Mouse (Mus musculus) midbrain, embryonic 13.5 days (tissue): ENCODE data around the gene Tpm1. TPM values are rescaled to one million over a fixed set of nuclear protein-coding genes. Genes with fewer than 3 reads are reported as not detected.

ENCODE experiments used
- ATAC-seq: fragments of 200-750 bp; cut with Nextera tagmentation; 2 replicates; pipeline ENCODE4 v1.8.0; 2017; ENCODE audit warnings: mild to moderate bottlenecking, moderate TSS enrichment, moderate library complexity
- H3K27ac ChIP-seq: fragments of 300-500 bp; sonication (generic); 2 replicates; pipeline ENCODE4 v1.5.1; 2015; ENCODE audit warnings: inconsistent platforms, mild to moderate bottlenecking, moderate library complexity
- H3K27me3 ChIP-seq: fragments of 300-500 bp; sonication (generic); 2 replicates; pipeline ENCODE4 v1.6.1; 2015; ENCODE audit warnings: mild to moderate bottlenecking, inconsistent platforms
- H3K36me3 ChIP-seq: fragments of 300-500 bp; sonication (generic); 2 replicates; pipeline ENCODE4 v1.6.1; 2015; ENCODE audit warnings: mild to moderate bottlenecking, inconsistent platforms
- H3K4me1 ChIP-seq: fragments of 300-500 bp; sonication (generic); replicated peaks from 2 replicates; pipeline ENCODE4 v1.6.1; 2015; ENCODE audit warnings: inconsistent platforms
- H3K4me2 ChIP-seq: fragments of 300-500 bp; sonication (generic); replicated peaks from 2 replicates; pipeline ENCODE4 v1.6.1; 2015; ENCODE audit warnings: moderate library complexity, mild to moderate bottlenecking, inconsistent platforms
- H3K4me3 ChIP-seq: fragments of 300-500 bp; sonication (generic); replicated peaks from 2 replicates; pipeline ENCODE4 v1.5.1; 2015; ENCODE audit warnings: mild to moderate bottlenecking, inconsistent platforms
- H3K9ac ChIP-seq: fragments of 300-500 bp; sonication (generic); replicated peaks from 2 replicates; pipeline ENCODE4 v1.6.1; 2015; ENCODE audit warnings: mild to moderate bottlenecking, inconsistent platforms
- H3K9me3 ChIP-seq: fragments of 300-500 bp; sonication (generic); 2 replicates; pipeline ENCODE4 v1.6.1; 2016; ENCODE audit warnings: mild to moderate bottlenecking, inconsistent platforms
- WGBS: fragments of 180-500 bp; shearing (Covaris S2); methylation state at CpG from one replicate; pipeline ENCODE4 v1.1.7; 2015; 5-methylcytosine and 5-hydroxymethylcytosine counted together
- polyA plus RNA-seq: library from polyadenylated mRNA; unstranded; fragments of >200 nt; fragmentation: Nextera tagmentation; extraction: Ambion mirVana; gene quantifications from 2 replicates; pipeline ENCODE4 v1.2.1, GENCODE M21; 2015

Gene Tpm1
- polyA plus RNA-seq, 1 experiment from 2014 or later, result 118 TPM

GRCm38 (mm10) chr9:67035957-67036451 lies 13.2 kb downstream of the Tpm1 start:
- Histone ChIP-seq H3K27me3 (no peaks in the 10 kb centered on the region), H3K27ac (no peak overlapping the region), H3K9me3 (peaks cover 7% of the 10 kb centered on the region; the same call in 1 of the 2 replicates), H3K4me2 (no peak overlapping the region), H3K9ac (no peak overlapping the region), H3K36me3 (peaks cover 52% of the 10 kb centered on the region), H3K4me3 (no peak overlapping the region), H3K4me1 (peaks cover 20% of the 10 kb centered on the region)
- 93% methylated on average over 12 of the region's 12 CpGs for WGBS
- no peak for ATAC-seq

GRCm38 (mm10) chr9:67034677-67035076 lies 14.5 kb downstream of the Tpm1 start:
- no peak overlapping the region for H3K4me3 ChIP-seq
- H3K4me2 ChIP-seq, result no peak overlapping the region
- H3K9ac ChIP-seq, result no peak overlapping the region
- peaks cover 65% of the 10 kb centered on the region for H3K36me3 ChIP-seq
- no peaks in the 10 kb centered on the region for H3K27me3 ChIP-seq
- peaks cover 7% of the 10 kb centered on the region; the same call in 1 of the 2 replicates for H3K9me3 ChIP-seq
- H3K4me1 ChIP-seq, result peaks cover 6% of the 10 kb centered on the region
- no peak overlapping the region for H3K27ac ChIP-seq
- no peak for ATAC-seq
- 91% methylated on average over 4 of the region's 4 CpGs for WGBS

- Histone ChIP-seq H3K9ac (no peak overlapping the region), H3K9me3 (peaks cover 7% of the 10 kb centered on the region; the same call in 1 of the 2 replicates), H3K4me1 (no peaks in the 10 kb centered on the region), H3K36me3 (peaks cover 78% of the 10 kb centered on the region), H3K27me3 (no peaks in the 10 kb centered on the region), H3K4me3 (no peak overlapping the region), H3K4me2 (no peak overlapping the region), H3K27ac (no peak overlapping the region)
- no peak for ATAC-seq
- WGBS, result 96% methylated on average over 10 of the region's 10 CpGs
Observed at GRCm38 (mm10) chr9:67033016-67033415, 16.2 kb downstream of the Tpm1 start.

DNA sequence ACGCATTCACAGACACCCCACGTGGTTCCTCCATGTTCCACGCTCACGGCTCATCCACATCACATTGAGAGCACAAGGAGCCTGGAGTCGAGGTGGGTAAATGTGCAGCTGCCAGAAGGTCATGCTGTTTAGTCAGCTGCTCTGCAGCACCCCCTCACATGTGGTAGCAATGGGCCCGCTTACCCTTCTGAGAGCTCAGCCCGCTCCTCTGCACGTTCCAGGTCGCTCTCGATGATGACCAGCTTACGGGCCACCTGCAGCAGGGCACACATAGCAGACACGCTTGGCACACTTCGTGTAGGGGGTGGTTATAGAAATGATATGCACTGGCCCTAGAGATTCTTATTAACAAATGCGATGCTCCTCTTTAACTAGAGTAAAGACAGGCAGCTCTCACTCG lies 16.6 kb downstream of the Tpm1 start:
- ATAC-seq, result no peak
- Histone ChIP-seq H3K27ac (no peak overlapping the region), H3K36me3 (peaks cover 82% of the 10 kb centered on the region), H3K4me3 (no peak overlapping the region), H3K9me3 (peaks cover 7% of the 10 kb centered on the region; the same call in 1 of the 2 replicates), H3K4me1 (no peaks in the 10 kb centered on the region), H3K9ac (no peak overlapping the region), H3K27me3 (no peaks in the 10 kb centered on the region), H3K4me2 (no peak overlapping the region)
- WGBS, result 96% methylated on average over 15 of the region's 15 CpGs

- no peak overlapping the region for H3K4me3 ChIP-seq
- no peaks in the 10 kb centered on the region for H3K9me3 ChIP-seq
- H3K4me2 ChIP-seq, result no peak overlapping the region
- no peak overlapping the region for H3K9ac ChIP-seq
- no peaks in the 10 kb centered on the region for H3K4me1 ChIP-seq
- H3K27me3 ChIP-seq, result no peaks in the 10 kb centered on the region
- 93% methylated on average over 13 of the region's 13 CpGs for WGBS
- H3K27ac ChIP-seq, result no peak overlapping the region
- H3K36me3 ChIP-seq, result peaks cover 91% of the 10 kb centered on the region
- no peak for ATAC-seq
Observed at GRCm38 (mm10) chr9:67029518-67029917, 19.7 kb downstream of the Tpm1 start.

GRCm38 (mm10) chr9:67028929-67029328 lies 20.3 kb downstream of the Tpm1 start:
- Histone ChIP-seq H3K36me3 (peaks cover 89% of the 10 kb centered on the region), H3K4me1 (no peaks in the 10 kb centered on the region), H3K27me3 (no peaks in the 10 kb centered on the region), H3K4me2 (no peak overlapping the region), H3K9ac (no peak overlapping the region), H3K9me3 (no peaks in the 10 kb centered on the region), H3K4me3 (no peak overlapping the region), H3K27ac (no peak overlapping the region)
- ATAC-seq, result no peak
- WGBS, result 87% methylated on average over 4 of the region's 4 CpGs

DNA sequence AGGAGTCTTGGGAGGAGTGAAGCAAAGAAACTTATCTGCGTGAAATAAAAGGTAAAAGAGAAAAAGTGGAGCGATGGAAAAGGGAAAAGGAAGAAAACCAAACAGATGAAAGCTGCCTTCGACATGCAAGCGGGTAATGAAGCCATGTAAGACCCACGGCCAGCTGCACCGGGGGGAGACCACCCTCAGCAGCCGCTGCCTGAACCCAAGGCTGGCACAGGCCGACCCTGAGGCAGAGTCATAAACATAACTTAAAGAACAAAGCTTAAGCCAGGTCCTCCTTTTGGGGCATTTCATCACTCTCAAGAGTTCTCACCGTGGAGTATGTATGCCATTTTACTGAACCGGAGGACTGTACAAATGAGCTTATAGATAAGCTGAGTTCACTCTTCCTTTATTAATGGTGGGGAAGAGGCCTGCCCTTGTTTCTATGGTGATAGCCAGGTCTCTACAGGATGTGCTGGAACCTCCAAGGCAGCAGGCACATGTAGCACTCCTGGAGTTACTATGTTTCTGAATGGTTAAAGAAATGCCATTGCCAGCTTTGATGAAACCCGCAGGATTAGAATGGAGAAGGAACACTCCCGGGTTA lies 21.0 kb downstream of the Tpm1 start:
- Histone ChIP-seq H3K27me3 (no peaks in the 10 kb centered on the region), H3K9ac (no peak overlapping the region), H3K9me3 (no peaks in the 10 kb centered on the region), H3K27ac (no peak overlapping the region), H3K4me3 (no peak overlapping the region), H3K4me2 (no peak overlapping the region), H3K36me3 (peaks cover 89% of the 10 kb centered on the region), H3K4me1 (no peaks in the 10 kb centered on the region)
- no peak for ATAC-seq
- WGBS, result 88% methylated on average over 12 of the region's 12 CpGs

GRCm38 (mm10) chr9:67026890-67027289 lies 22.3 kb downstream of the Tpm1 start:
- no peak overlapping the region for H3K9ac ChIP-seq
- no peak for ATAC-seq
- H3K27ac ChIP-seq, result no peak overlapping the region
- 89% methylated on average over 7 of the region's 7 CpGs for WGBS
- no peaks in the 10 kb centered on the region for H3K9me3 ChIP-seq
- H3K36me3 ChIP-seq, result peaks cover 87% of the 10 kb centered on the region
- H3K4me1 ChIP-seq, result no peaks in the 10 kb centered on the region
- no peak overlapping the region for H3K4me2 ChIP-seq
- no peaks in the 10 kb centered on the region for H3K27me3 ChIP-seq
- H3K4me3 ChIP-seq, result no peak overlapping the region

- Histone ChIP-seq H3K36me3 (peaks cover 85% of the 10 kb centered on the region), H3K4me1 (no peaks in the 10 kb centered on the region), H3K27ac (no peak overlapping the region), H3K27me3 (no peaks in the 10 kb centered on the region), H3K9ac (no peak overlapping the region), H3K4me2 (no peak overlapping the region), H3K9me3 (no peaks in the 10 kb centered on the region), H3K4me3 (no peak overlapping the region)
- WGBS, result 95% methylated on average over 7 of the region's 7 CpGs
- ATAC-seq, result no peak
Observed at GRCm38 (mm10) chr9:67026061-67026460, 23.1 kb downstream of the Tpm1 start.

- no peak overlapping the region for H3K27ac ChIP-seq
- no peak overlapping the region for H3K4me2 ChIP-seq
- H3K9me3 ChIP-seq, result no peaks in the 10 kb centered on the region
- WGBS, result 94% methylated on average over 17 of the region's 17 CpGs
- H3K27me3 ChIP-seq, result no peaks in the 10 kb centered on the region
- no peaks in the 10 kb centered on the region for H3K4me1 ChIP-seq
- H3K4me3 ChIP-seq, result no peak overlapping the region
- no peak for ATAC-seq
- H3K36me3 ChIP-seq, result peaks cover 77% of the 10 kb centered on the region
- no peak overlapping the region for H3K9ac ChIP-seq
Observed at GRCm38 (mm10) chr9:67024889-67025692, 24.1 kb downstream of the Tpm1 start.

DNA sequence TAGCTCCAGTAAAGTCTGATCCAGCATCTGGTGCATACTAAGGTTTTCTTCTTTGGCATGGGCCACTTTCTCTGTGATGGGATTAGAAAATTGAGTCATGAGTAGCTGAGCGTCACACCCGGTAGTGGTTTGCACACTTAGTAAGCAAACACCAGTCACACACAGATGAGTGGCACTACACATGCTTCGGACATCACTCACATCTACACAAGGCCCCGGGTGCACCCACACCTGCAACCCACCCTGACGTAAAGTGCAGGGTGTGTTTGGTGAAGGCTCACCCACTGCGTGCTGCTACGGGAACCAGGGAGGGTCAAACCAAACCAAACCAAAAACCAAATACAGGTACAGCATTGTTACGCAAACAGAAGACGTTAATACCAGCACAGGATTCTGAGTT lies 25.8 kb downstream of the Tpm1 start:
- no peak for ATAC-seq
- Histone ChIP-seq H3K4me2 (no peak overlapping the region), H3K36me3 (peaks cover 63% of the 10 kb centered on the region)

GRCm38 (mm10) chr9:67020063-67020462 lies 29.1 kb downstream of the Tpm1 start:
- no peak for ATAC-seq
- 82% methylated on average over 2 of the region's 2 CpGs for WGBS
- no peak overlapping the region for H3K27ac ChIP-seq
- H3K4me2 ChIP-seq, result no peak overlapping the region
- no peak overlapping the region for H3K9ac ChIP-seq
- no peaks in the 10 kb centered on the region for H3K27me3 ChIP-seq
- no peak overlapping the region for H3K4me3 ChIP-seq
- no peaks in the 10 kb centered on the region for H3K4me1 ChIP-seq
- H3K9me3 ChIP-seq, result no peaks in the 10 kb centered on the region
- peaks cover 35% of the 10 kb centered on the region for H3K36me3 ChIP-seq

More for the DNA sequence above, 25.8 kb downstream of the Tpm1 start:
- no peak overlapping the region for H3K9ac ChIP-seq
- no peaks in the 10 kb centered on the region for H3K4me1 ChIP-seq
- 95% methylated on average over 9 of the region's 9 CpGs for WGBS
- no peaks in the 10 kb centered on the region for H3K9me3 ChIP-seq
- H3K27ac ChIP-seq, result no peak overlapping the region
- H3K27me3 ChIP-seq, result no peaks in the 10 kb centered on the region
- H3K4me3 ChIP-seq, result no peak overlapping the region
